Mouse (Mus musculus) adrenal gland, postnatal 10 days (tissue): Measurements from ENCODE around the gene Fam151b. TPM values are rescaled to one million over a fixed set of nuclear protein-coding genes. Genes with fewer than 3 reads are reported as not detected.

Source experiments
- DNase-seq: peaks from one replicate; pipeline ENCODE4 v3.0.0; 2021; ENCODE audit warnings: mixed read lengths
- long read RNA-seq, 2 experiments: library from polyadenylated mRNA; stranded (forward); transcript quantifications; one replicate each; pipeline ENCODE4 v2.0.0; 2021
- total RNA-seq, 2 experiments: library from RNA; stranded (reverse); gene quantifications; 2 replicates each; pipeline ENCODE4 v1.2.3; 2021

Gene Fam151b
- total RNA-seq = 1 to 10 TPM; 4.8 to 6.2 TPM
- long read RNA-seq, experiment 1, partial matches to known transcripts = 0 of 2 reads
- long read RNA-seq, experiment 1, other reads (novel, unspliced or antisense) = 1 of 2 reads
- long read RNA-seq, experiment 2, partial matches to known transcripts = 0 of 3 reads
- long read RNA-seq, experiment 2, other reads (novel, unspliced or antisense) = 1 of 3 reads

DNA sequence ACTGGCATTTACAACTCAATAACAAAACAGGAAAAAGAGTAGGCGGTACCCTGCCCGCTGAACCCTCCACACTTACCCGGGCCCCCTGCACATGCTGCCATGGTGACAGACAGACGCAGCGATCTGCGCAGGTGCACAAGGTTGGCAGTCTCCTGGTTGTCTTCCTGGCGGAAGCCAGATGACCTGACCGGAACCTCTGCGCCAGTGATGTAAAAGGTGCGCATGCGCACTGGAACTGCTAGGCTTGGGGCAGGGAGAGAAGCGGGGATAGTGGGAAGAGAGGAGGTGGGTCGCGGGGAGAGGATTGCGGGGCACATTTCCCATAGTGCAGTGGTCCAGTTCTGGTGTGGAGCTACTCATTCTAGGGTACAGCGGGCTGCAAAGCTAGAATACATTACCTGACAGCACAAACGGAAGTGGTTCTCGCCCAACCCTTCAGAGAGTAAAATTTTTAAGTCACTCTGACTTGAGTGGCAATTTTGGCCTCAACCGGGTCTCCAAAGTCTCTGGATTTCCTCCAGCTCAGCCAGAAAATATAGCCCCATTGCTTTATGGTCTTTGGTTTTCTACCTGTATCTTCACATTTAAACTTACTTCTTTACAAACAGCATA is at the start of gene Fam151b:
Gene Fam151b (minus strand): TSS at position 164 of the 612 bp plus-strand sequence.
- DNase-seq = peak; percentile 94

DNA sequence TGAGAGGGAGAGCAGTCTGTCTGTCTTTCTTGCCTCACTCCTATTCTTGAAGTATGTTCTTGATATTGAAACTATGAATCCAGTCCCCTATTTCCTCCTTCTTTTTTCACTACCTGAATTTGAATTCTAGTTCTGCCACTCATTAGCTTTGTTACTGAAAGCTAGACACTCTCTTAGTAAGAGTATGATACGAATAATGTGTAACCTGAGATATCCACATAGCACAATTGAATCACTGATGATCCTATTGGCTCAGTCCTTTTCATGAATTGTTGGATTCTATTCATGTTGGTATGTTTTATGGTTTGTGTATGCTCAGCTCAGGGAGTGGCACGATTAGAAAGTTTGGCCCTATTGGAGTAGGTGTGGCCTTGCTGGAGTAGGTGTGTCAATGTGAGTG is 48.4 kb upstream of the Fam151b start:
- no peak for DNase-seq

DNA sequence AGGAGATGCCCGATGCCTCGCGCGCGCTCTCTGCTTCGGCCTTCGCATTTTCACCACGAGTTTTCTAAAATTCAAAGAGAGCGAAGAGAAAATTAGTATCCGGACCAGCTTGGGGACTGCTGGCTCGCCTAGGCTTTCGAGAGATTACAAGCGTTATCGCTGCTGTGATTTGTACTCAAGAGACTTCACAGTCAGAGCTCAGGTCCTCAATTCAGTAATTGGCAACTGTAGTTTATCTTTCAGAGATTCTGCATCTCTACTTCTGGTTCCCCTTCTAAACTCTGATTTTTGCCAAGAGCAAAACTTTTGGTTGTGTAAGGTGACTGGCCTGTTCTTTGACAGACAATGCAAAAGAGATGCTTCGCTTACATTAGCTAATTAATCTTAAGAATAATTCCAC is 47.4 kb upstream of the Fam151b start:
- no peak for DNase-seq

DNA sequence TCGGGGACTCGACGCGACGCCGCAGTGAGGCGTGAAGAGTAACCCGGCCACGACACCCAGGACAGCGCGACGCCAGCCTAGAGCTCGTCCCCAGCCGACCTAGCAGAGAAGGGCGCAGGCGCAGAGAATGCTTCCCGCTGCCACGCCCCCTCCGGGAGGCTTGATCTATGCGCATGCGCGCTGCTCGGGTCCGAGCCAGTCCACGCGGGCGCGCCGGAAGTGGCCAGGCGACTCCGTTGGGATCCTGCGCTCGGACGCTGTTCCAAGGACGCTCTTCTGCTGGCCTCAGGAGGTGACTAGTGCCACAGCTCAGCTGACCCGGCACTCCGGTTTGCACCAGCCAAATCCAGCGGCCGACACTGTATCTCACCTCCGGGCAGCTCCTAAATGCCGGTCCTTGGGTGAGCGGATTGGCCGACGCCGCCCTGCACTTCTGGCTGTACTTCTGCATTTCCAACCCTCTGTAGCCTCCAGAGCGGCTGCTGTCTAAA is 47.0 kb upstream of the Fam151b start, which contains the start of gene Zfyve16:
Gene Zfyve16 (minus strand): TSS at position 148 of the 491 bp plus-strand sequence.
- DNase-seq = peak; percentile 99

DNA sequence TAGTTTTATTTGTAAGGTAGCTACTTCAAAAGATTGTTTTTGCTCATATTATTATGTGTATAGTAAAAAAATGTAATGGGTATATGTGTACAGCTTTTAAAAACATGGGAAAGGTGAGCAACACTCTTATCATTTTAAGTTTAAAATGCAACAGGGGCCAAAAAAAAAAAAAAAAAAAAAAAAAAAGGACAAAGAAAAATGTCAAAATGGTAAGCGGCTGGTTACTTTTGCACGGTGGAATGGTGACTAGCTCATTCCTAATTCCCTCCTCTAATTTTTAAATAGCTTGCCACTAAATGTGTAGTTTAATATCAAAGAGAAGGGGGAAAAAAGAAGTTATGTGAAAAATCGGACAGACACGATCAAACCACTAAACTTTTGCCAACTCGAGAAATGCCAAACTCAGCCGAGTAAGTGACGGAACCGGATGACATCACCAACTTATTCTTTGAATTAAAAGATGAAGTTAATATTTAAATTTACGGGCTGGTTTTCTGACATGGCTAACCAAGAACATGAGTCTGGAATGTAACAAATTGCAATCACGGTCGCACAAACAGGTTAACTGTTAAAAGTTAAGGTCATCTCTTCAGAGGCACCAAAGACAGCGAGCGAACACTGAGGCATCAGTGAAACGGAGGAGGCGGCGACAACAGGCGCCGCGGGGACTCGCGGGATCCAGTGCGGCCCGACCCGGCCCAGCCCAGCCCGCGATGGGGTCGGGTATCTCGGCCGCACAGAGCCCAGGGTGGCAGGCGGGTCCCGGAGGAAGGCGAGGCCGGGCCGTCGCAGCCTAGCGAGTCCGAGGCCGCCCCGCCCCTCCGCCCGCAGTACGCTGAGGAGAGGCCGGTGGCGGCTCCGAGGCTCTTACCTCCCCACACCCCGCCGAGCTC is 46.3 kb upstream of the Fam151b start:
- DNase-seq = no peak

DNA sequence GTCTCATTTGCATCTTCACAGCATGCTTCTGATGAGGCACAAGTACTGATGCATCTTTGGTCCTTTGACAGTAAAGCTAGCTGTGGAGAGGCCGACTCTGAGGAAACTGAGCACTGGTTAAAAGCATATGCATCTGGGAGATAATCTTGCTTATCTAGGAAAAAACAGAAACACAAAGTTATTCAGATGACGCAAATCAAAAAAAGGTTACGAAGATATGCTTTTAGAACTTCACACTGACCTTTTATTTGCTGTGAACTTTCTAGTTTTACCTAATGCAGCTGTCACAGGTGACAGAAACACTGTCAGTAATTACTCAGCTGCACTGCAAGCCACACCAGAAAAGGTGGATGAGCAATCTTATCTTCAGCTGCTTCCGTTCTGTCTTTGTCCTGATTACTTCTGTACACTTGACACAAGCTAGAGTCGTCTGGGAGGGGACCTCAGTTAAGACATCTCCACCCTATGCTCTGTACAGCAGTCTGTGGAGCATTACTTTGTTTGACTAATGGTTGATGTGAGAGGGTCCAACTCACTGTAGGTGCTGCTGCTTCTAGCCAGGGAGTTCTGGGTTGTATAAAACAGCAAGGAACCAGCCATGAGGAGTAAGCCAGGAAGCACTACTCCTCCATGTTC is 39.5 kb upstream of the Fam151b start:
- no peak for DNase-seq

DNA sequence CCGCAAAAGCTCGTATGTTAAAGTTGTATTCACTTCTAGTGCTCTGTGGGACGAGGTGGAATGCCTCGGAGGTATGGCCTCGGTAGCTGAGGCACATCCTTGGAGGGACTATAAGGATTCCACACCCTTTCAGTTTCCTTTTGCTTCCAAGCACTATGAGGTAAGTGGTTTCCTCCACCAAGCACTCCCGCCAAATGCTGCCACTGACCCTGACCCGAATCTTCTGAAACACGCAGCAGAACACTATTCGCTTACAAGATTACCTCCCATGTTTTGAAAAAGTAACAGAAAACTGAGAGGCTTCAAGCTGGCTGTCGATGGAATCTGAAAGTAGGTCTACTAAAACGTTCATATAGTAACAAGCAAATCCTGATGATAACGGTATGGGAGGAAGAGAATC is 21.1 kb upstream of the Fam151b start:
- peak; percentile 49 for DNase-seq

DNA sequence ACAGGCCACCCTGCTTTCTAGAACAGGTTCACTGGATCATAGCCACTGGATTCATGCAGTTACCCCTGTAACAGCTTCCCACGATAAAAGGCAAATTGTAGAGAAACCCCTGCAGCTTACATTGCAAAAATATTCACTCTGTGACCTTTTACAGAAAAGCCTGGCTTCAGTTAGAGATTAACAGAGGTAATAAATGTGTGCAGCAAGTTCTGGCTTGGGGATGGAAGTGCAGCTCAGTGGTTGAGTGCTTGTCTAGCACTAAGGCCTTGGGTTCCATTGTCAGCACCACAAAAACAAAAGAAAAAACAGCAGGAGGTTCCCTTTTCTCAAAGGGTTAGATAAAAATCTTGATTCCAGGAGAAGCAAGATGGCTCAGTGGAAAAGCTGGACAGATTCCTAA is 8.1 kb upstream of the Fam151b start:
- DNase-seq = no peak

DNA sequence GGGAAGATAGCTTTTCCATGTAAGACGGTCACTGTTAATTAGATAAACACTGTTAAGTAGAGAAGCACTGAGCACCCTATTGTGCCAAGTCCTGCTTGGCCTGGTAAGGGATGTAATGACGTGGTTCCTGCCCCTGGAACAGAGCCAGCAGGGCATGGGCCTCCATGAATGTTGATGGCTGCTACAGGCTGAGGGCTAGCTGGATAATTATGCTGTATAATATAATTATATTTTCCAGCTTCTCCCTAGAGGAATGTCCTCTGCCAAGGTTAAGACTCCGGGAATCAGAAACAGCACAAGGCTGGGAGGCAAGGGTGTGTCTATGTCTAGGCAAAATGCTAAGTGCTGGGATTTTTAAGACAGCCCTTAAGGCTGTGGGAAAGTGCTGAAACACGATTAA is 7.0 kb upstream of the Fam151b start:
- peak; percentile 46 for DNase-seq

DNA sequence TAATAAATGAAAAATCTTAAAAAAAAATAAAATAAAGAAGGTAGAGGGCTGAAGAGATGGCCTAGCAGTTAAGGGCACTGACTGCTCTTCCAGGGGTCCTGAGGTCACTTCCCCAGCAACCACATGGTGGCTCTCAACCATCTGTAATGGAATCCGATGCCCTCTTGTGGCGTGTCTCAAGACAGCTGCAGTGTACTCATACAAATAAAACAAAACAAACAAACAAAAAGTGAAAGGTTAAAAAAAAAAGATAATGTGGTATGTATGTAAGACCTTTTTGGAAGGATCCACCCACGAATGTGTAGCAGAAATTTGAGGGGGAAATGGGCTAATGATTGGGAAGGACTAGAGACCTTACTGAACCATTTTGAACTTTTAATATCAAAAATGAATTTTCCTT is 467 bp downstream of the Fam151b start:
- peak; percentile 64 for DNase-seq

DNA sequence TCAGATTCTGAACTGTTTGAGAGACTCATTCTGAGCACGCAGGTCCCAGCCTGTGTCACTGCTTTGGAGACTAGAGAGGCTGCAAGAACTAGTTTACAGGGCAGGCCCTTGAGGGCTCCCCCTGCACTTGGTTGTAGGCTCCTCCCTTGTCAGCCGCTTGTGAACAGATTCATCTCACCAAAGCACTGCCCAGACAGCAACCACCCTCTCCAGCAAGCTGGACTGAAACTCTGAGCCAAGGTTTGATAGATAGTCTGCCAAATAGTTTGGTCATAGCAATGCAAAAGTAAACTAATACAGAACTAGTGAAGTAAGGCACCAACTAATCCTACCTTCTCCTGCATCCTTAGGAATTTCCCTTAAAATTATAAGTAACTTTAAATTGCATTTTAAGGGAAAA is 13.7 kb downstream of the Fam151b start:
- no peak for DNase-seq

DNA sequence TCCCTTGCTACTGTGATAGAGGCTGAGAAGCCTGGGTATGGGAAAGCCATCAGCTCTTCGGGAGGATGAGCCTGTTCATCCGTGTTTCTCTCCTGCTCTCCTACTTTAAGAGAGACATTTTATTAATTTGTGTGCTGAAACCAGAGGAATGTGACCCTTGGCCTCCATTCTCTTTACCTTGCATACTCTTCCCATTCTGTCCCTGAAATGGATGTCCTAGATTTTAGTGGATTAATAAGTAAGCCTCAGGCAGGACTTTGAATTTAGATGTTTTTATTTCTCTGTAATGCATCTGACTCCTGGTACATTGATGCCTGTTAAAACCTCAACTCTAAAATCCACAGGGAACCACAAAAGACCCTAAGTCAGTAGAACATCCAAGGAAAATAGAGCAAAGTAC is 14.4 kb downstream of the Fam151b start:
- no peak for DNase-seq

DNA sequence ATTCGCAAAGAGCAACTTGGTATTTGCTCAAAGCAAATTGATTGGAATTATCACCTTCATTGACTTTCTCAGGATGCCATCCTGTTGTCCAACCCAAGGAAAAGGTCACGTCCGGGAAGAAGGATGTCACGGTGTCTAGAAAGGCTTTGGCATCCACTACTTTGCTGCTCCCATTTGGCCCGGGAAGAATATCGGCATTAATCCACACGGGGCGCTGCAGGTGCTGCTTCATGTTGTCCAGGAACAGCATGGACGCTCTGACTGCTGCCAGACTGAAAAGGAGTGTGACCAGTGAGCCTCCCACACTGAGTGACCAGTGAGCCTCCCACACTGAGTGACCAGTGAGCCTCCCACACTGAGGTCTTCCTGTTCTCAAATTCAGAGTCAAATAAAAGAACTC is 15.9 kb downstream of the Fam151b start:
- DNase-seq = no peak

DNA sequence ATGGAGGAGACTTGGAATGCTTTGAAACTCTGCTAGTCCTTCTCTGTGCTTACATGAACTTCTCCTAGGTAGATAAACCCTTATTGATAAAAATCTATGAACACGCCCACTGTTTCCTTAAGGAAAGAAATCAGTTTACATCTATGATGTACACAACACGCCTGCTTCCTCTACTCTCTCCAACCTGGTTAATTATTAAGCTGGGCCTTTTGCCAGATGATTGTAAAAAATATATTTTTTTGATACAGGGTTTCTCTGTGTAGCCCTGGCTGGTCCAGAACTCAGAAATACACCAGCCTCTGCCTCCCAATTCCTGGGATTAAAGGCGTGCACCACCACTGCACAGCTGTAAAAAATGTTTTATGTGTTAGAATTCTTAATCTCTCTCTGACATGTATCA is 19.1 kb downstream of the Fam151b start:
- DNase-seq = no peak

DNA sequence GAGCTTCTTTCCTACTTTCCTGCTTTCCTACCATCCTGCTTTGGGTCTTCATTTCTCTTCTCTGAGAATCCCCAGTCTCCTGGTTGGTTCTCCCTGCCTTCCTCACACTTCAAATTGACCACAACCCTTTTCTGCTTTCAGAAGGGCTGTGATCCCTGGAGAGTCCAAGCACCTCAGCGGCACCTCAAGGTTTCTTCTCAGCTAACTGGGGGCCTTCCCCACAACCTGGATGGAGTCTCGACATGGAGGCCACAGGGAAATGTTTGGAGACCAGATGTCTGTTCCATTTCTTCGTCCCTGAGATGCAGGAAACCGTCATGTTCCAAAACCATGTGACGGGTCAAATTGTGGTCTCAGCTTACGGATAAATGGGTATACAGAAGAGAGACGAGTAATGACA is 36.9 kb downstream of the Fam151b start:
- DNase-seq = no peak

DNA sequence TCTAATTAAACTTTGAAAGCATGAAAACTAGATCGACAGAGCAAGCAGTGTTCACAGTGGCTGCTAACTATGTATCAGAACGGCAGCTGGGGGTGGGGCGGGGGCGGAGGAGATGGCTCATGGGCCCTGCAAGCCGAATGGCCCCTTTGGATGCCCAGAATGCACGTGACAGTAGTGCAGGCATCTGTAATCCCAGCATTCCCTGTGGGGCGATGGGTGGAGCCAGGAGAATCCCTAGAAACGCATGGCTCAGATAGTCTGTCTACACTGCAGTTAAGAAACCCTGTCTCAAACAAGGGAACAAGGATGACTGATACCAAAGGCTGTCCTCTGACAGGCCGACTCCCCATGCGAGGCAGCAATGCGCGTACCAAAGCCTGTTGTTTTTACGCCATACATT is 43.5 kb downstream of the Fam151b start:
- DNase-seq = no peak

DNA sequence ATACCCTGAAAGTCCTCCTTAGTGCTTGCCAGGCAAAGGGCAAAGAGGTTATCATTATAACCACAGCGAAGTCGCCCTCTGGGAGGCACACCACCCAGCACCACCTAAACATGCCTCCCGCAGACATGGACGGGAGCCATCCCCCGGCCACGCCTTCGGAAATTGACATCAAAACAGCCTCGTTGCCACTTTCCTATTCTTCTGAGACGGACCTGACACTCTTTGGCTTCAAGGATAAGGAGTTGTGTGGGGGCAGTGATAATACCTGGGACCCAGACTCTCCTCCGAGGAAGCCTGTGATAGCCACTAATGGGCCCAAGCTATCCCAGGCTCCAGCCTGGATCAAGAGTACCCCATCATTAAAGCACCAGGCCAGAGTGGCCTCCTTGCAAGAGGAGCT is 45.2 kb downstream of the Fam151b start:
- DNase-seq = no peak

DNA sequence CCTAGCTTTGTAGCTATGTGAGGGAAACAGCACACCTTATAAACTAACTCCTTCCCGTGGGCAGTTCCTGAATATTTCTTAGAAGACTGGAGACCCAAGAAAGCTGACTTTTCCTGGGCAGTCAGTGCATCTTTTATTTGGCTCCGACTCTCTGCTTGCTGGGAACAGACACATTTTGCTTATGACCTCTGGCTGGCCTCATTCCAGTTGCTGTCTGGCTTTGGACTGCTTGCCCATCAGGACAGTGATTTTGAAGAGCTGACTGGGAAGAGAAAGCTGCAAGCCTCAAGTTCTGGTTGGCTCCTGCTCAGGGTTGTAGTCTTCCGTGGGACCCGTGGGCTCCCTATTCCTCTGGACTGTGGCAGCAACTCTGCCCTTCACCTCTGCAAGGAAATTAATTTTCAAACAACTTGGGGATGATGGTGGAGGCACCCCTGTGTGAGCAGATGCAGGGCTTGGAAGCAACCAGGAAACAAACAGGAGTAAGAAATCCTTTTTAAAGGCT is 56.4 kb downstream of the Fam151b start:
- peak; percentile 25 for DNase-seq

DNA sequence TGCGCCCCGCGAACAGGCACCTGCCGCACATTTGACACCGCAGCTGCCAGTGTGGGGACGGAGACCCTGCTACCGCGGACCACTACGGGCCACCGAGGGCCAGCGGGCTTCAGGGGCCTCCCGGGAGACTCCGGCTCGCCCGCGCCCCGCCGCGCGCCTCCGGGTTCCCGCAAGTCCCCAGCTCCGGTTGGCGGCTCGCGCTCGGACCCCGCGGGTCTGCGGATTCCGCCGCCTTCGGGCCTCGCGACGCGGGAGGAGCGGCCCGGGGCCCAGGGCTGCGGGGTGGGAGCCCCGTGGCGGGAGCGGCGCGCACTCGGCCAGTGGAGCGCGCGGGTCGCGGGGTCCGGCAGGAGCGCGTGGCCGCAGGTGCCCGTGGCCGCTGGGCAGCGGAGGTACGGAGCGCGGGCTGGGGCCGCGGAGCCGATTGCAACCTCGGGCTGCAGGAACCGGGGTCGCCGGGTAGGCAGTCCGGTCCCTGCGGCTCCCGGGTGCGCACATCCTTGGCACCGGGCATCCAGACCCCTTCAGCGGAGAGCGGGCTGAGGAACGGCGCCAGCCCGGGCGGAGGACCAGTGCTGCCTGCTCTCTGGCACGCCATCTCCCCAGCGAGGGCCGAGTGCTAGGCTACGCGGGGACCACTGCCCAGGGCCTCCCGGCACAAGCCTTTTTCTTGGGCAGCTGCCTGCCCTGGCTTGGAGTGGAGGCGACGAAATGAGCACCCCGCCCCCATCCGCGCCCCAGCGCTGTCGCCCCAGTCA is 57.3 kb downstream of the Fam151b start:
- DNase-seq = peak; percentile 21

DNA sequence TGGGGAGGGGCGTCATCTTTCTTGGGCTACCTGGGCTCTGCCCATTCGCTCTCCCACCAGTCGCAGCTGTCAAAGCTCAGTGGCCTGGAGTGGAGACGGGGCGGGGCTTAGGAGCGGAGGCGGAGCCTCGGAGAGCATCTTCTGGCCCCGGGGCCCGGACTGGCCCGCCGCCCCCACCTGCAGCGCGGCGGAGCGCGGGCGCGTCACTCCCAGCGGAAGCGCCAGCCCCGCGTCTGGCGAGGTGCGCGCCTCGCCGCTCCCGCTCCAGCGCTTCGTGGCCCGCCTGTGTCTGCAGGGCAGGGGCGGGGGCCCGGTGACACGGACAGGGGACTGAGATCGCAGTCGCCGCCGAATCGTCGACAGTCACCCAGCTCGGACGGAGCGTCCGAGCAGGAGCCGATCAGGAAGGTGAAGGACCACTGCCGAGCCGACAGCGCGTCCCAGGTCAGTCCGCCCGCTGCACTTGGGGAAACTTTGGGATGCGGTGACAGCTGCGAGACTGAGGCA is 58.0 kb downstream of the Fam151b start, which contains the start of gene Ankrd34b:
Gene Ankrd34b (plus strand): TSS at position 139 of the 507 bp plus-strand sequence.
- DNase-seq = peak; percentile 52

DNA sequence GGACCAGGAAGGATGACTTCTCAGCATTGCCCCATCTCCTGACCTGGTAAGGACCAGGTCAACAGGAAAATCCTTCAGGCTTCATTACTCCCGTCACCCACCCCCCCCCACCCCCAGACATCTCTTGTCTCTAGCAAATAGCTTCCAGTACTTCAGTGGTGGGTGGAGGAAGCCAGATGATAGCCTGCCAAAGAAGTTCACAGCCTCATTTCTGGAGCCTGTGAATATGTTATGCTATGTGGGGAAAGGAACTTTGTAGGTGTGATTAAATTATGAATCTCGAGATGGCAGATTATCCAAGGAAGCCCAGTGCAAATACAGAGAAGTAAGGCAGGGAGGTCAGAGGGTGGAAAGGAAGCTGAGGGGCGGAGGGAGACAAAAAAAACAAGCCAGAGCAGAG is 60.1 kb downstream of the Fam151b start:
- no peak for DNase-seq
